Mouse (Mus musculus): ENCODE data around the gene Tff2. TPM values are rescaled to one million over a fixed set of nuclear protein-coding genes. Genes with fewer than 3 reads are reported as not detected.

The Tff2 gene
- polyA plus RNA-seq, 1 experiment from 2014 or later, result not detected

DNA sequence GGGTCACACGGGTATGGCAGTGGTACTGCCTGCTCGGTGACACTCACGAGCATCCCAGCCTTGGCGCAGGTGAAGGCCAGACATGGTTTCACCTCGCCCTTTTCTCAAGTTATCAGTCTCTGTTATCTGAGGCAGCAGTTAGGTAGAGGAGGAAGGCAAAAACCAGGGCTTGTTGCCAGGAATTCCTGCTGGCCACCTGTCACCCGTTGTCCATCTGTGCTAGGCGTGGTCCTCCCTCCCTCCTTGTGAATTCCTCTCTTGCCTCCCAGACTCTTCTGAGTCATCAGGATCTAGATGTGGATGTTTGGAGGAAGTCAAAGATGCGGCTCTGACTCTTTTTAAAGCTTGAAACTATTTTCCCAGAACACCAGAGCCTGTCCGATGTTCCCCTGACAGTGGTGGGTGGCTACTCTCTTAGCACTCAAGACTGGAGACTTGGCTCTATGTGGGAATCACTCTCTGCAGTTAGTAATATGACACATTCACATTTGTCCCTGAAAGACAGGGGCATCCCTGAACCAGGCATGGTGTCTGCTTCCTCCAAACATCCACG, 12.7 kb downstream of the Tff2 start:
- DNase-seq (ENCODE audit: extremely low spot score, low spot score), result no peak
- 84% methylated on average over 10 of the region's 10 CpGs for WGBS
- no peak overlapping the region for H3K4me3 ChIP-seq
- H3K9me3 ChIP-seq, result no peaks in the 10 kb centered on the region
- H3K27ac ChIP-seq, result no peak overlapping the region
- no peaks in the 10 kb centered on the region for H3K36me3 ChIP-seq (replicated peaks)
- H3K4me1 ChIP-seq, result peaks cover 7% of the 10 kb centered on the region
- H3K27me3 ChIP-seq (ENCODE audit: poor library complexity, severe bottlenecking), result no peaks in the 10 kb centered on the region

DNA sequence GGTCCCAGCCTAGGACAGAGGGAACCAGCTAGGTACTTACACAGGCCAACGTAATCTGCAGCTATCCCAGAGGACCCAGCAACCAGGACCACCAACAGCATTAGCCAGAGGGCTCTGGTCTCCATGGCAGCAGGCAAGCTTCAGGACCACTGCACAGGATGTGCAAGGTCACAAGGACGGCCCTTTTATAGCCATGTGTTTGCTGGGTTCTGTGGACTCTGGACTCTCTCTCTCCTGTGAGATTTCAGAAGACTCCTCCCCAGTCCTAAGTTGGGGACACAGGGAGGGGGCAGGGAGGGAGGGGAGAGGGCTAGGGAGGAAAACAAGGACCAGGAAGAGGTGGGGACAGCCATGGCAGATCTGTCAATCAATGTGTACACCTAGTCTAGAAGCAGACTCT, 14.6 kb downstream of the Tff2 start, which contains the start of gene Tff3:
Tff3 (minus strand) TSS at position 195 of the 400 bp plus-strand sequence.
- Histone ChIP-seq H3K4me1 (peaks cover 17% of the 10 kb centered on the region), H3K27ac (0 out of 2 replicates have a peak within 1 kb of the TSS, but pooled peaks have one; percentile 40), H3K9me3 (no peaks in the 10 kb centered on the region), H3K4me3 (no peak within 1 kb of the TSS), H3K36me3 (replicated peaks) (no peaks in the 10 kb centered on the region), H3K27me3 (ENCODE audit: poor library complexity, severe bottlenecking) (no peaks in the 10 kb centered on the region)
- DNase-seq (ENCODE audit: extremely low spot score, low spot score), result peak; percentile 29
- WGBS, result 32% methylated on average over 2 of the region's 2 CpGs

DNA sequence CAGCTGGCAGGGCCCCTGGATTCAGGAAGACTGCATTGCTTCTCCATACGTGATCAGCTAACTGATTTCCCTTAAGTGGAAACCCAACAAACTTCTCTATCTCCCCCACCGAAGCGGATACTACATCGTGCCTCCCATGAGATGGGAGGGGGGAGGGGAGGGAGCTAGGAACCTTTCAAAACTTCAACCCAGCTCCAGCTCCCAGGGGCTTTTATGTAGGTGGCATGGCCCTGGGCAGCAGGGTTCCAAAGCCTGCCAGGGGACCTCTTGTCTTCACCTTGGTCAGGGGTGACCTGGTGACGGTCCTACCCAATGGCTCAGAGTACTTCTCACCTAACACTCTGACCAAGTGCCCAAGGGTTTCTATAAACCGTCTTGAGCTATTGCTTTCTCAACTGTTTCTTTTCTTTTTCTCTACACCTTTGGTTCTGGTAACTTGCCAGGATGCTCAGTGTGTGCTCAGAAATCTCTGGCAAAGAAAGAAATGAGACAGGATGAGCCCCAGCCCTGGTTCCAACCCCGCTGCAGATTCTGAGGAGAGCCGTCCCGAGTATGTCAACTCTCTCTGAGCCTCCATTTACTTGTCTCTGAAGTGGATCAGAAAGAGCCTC, 15.3 kb downstream of the Tff2 start:
- Histone ChIP-seq H3K4me3 (no peak overlapping the region), H3K27ac (no peak overlapping the region), H3K4me1 (peaks cover 17% of the 10 kb centered on the region), H3K36me3 (replicated peaks) (no peaks in the 10 kb centered on the region), H3K27me3 (ENCODE audit: poor library complexity, severe bottlenecking) (no peaks in the 10 kb centered on the region), H3K9me3 (no peaks in the 10 kb centered on the region)
- 84% methylated on average over 9 of the region's 9 CpGs for WGBS
- no peak for DNase-seq (ENCODE audit: extremely low spot score, low spot score)

DNA sequence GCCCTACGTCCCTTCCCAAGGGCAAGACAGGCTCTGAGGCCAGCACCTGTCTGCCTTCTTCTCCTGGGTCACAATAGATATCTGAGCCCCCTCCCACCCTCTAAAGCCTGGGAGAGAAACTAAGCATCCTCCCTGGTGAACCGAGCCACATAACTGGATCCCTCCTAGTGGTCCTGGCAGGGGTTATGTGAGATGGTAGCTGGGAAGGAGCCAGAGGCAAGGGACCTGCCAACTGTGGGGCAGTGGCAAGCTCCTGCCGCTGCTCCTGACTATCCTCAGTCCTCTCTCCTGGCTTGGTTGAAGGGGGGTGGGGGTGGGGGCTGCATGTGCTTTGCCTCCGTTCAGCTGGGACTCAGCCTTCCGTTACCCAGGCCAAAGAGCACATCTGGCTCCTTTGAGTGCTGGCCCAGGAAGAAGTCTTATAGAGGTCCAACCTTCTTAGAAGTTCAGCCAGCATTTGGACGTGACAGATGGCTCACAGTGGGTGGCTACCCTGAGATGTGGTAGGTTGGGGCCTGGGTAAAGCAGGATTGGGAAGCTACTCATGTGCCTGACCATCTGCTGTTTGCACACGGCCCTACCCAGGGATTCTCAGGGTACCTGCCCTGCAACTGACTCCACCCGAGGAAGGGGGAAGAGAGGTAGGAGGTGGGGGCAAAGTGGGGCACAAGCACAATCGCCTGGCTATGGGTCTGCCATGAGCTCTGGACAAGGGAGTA, 18.4 kb downstream of the Tff2 start:
- DNase-seq (ENCODE audit: extremely low spot score, low spot score), result no peak
- Histone ChIP-seq H3K4me1 (peaks cover 21% of the 10 kb centered on the region), H3K9me3 (no peaks in the 10 kb centered on the region), H3K27me3 (ENCODE audit: poor library complexity, severe bottlenecking) (no peaks in the 10 kb centered on the region), H3K36me3 (replicated peaks) (no peaks in the 10 kb centered on the region), H3K27ac (peak overlapping the region; percentile 56), H3K4me3 (no peak overlapping the region)
- WGBS, result 56% methylated on average over 9 of the region's 9 CpGs

DNA sequence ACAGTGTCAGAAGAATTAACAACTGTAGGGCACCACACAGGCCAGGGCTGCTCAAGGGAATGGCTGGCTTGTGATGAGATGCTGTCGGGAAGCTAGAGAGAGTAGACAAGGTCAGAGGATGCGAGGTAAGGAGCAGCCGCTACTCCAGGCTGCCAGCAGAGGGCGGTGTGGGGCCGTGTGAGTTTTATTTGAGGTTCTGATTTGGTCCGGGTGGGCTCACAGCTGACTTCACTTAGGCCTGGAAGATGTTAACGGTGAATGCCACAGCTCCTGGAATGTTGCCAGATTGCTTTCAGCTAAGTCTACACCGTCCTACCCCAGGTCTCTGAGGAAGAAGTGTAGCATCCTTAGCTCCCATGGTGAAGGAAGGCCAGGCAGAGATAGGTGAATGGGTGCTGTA, 22.1 kb downstream of the Tff2 start:
- peak; percentile 76 for DNase-seq (ENCODE audit: extremely low spot score, low spot score)
- Histone ChIP-seq H3K4me1 (peaks cover 31% of the 10 kb centered on the region), H3K4me3 (no peak overlapping the region), H3K27ac (no peak overlapping the region), H3K36me3 (replicated peaks) (no peaks in the 10 kb centered on the region), H3K27me3 (ENCODE audit: poor library complexity, severe bottlenecking) (no peaks in the 10 kb centered on the region), H3K9me3 (no peaks in the 10 kb centered on the region)
- 20% methylated on average over 8 of the region's 8 CpGs for WGBS

DNA sequence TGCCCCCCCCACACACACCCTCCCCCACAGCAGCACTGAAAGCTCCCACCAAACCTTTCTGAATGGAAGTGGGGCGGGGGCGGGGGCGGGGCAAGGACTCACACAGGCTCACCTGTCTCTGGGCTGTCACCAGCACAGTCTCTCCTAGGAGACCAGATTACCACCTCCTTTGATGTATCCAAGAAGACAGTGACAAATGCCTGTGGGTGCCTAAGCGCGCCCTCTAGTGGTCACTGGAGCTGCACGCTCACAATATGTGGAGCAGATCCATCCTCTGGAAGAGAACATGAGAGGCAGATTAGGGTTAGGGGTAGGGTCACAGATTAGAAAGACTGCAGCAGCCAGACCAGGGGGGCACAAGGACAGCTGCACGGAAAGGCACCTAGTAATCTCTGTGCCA, 24.7 kb downstream of the Tff2 start:
- 0 out of 2 replicates have a peak overlapping the region, but pooled peaks have one; percentile 20 for H3K27ac ChIP-seq

DNA sequence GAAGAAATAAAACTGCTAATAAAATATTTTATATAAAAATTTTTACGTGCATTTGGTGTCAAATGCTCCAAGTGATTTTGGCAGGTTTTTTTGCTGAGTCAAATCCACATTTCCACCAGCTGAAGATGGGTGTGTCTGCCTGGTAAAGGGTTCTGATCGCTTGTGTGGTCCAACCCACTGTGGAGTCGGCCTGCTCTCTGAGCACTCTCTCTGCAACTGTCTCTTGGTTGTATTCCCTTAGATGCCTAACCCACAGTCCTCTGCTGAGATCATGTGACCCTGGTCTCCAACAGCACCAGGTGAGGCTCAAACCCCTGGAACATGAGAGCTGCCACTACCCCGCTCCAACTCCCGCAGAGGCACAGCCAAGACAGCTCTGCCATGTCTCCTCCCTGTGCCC, 26.1 kb downstream of the Tff2 start:
- Histone ChIP-seq H3K27ac (no peak overlapping the region), H3K36me3 (replicated peaks) (no peaks in the 10 kb centered on the region), H3K9me3 (no peaks in the 10 kb centered on the region), H3K4me3 (no peak overlapping the region), H3K27me3 (ENCODE audit: poor library complexity, severe bottlenecking) (no peaks in the 10 kb centered on the region), H3K4me1 (peaks cover 38% of the 10 kb centered on the region)
- 91% methylated on average over 5 of the region's 5 CpGs for WGBS
- no peak for DNase-seq (ENCODE audit: extremely low spot score, low spot score)

More for the DNA sequence above, 24.7 kb downstream of the Tff2 start:
- H3K4me1 ChIP-seq, result peaks cover 25% of the 10 kb centered on the region
- H3K4me3 ChIP-seq, result no peak overlapping the region
- H3K36me3 ChIP-seq (replicated peaks), result no peaks in the 10 kb centered on the region
- H3K27me3 ChIP-seq (ENCODE audit: poor library complexity, severe bottlenecking), result no peaks in the 10 kb centered on the region
- 3% methylated on average over 7 of the region's 7 CpGs for WGBS
- DNase-seq (ENCODE audit: extremely low spot score, low spot score), result peak; percentile 80
- no peaks in the 10 kb centered on the region for H3K9me3 ChIP-seq

DNA sequence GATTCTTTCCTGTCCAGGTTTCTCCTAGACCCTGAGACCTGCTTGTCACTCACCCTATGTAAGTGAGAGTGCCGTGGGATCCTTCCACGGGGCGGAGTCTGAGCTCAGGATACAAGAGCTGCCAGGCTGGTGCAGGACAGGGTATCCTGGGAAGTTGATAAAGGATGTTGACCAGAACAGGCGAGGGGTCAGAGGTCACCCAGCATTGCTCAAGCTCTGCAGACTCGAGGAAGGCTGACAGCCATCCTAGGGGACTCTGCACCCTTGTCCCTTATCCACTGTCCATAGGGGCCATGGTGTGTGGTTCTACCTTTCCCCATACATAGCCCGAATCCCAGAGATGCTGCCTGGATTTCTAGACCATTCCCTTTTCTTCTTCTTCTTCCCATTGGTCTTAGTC, 28.0 kb downstream of the Tff2 start:
- 0 out of 2 replicates have a peak, but pooled peaks cover 4% of the 10 kb centered on the region for H3K36me3 ChIP-seq (replicated peaks)
- peaks cover 43% of the 10 kb centered on the region for H3K4me1 ChIP-seq
- no peak for DNase-seq (ENCODE audit: extremely low spot score, low spot score)
- no peak overlapping the region for H3K27ac ChIP-seq
- 82% methylated on average over 6 of the region's 6 CpGs for WGBS
- no peaks in the 10 kb centered on the region for H3K27me3 ChIP-seq (ENCODE audit: poor library complexity, severe bottlenecking)
- H3K9me3 ChIP-seq, result no peaks in the 10 kb centered on the region
- no peak overlapping the region for H3K4me3 ChIP-seq

DNA sequence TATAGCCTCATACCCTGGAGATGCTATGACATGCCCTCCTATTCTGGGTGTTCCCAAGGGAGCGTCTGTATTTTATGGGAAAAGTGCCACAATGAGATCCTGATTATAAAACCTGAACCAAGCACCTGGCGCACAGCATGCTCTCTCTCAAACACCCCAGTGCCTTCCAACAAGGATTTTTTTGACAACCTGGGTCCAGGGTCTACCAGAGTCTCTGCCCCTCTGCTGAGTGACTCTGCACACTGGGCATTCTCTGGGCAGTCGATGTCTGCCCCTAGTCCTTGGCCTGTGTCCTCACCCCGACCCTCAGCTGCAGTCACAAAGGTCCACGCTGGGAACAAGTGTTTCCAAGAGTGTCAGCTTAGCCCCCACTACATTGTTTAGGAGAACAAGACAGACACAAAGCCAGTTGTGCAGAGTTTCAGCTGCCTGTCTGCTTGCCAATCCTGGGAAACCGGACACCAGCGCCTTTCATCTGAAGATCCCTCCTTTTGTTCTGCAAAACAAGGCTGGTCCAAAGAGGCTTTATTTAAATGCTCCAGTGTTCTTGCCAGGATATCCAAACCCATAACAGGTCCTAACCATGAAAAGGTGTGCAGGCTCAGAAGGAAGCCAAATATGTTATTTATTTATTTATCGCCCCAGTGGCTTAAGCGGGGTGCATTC, 30.8 kb downstream of the Tff2 start:
- Histone ChIP-seq H3K4me3 (no peak overlapping the region), H3K9me3 (no peaks in the 10 kb centered on the region), H3K36me3 (replicated peaks) (0 out of 2 replicates have a peak, but pooled peaks cover 12% of the 10 kb centered on the region), H3K27me3 (ENCODE audit: poor library complexity, severe bottlenecking) (no peaks in the 10 kb centered on the region), H3K4me1 (peaks cover 33% of the 10 kb centered on the region), H3K27ac (peak overlapping the region; percentile 74)
- DNase-seq (ENCODE audit: extremely low spot score, low spot score), result peak; percentile 44
- WGBS, result 31% methylated on average over 9 of the region's 9 CpGs

DNA sequence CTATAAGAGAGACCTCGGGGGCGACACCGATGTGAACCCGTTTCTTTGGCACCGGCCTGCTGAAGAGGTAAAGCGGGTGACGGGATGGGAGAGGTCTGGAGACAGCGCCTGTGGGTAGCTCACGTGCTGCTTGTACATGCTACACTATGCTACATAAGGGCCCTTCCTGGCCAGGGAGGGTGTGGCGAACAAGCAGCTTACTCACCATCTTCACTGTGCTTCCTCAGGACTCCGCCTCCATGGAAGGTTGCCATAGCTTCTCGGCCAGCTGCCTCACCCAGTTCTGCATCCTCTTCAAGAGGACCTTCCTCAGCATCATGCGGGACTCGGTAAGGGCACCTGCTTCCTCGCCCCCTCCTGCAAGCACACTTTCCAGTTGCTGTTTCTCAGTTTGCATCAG, 35.7 kb downstream of the Tff2 start:
- WGBS, result 94% methylated on average over 15 of the region's 15 CpGs
- Histone ChIP-seq H3K4me1 (peaks cover 17% of the 10 kb centered on the region), H3K4me3 (no peak overlapping the region), H3K9me3 (no peaks in the 10 kb centered on the region), H3K27ac (no peak overlapping the region), H3K27me3 (ENCODE audit: poor library complexity, severe bottlenecking) (no peaks in the 10 kb centered on the region), H3K36me3 (replicated peaks) (0 out of 2 replicates have a peak, but pooled peaks cover 13% of the 10 kb centered on the region)
- DNase-seq (ENCODE audit: extremely low spot score, low spot score), result no peak

DNA sequence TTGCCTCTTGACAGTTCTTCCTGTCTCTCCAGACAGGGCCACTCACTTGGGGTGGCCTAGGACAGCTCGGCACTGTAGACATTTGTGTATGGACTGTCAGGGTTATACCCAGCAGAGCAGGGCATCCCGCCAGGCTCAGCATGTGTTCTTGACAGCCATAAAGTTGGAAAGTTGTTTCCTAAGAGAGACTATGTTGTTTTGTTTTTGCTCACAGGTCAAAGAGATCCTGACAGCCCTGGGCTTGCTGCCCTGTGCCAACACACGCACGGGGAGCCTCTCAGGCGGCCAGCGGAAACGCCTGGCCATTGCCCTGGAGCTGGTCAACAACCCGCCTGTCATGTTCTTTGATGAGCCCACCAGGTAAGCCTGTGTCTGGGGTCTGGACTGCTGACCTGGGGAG, 40.3 kb downstream of the Tff2 start:
- no peaks in the 10 kb centered on the region for H3K9me3 ChIP-seq
- 0 out of 2 replicates have a peak, but pooled peaks cover 3% of the 10 kb centered on the region for H3K36me3 ChIP-seq (replicated peaks)
- DNase-seq (ENCODE audit: extremely low spot score, low spot score), result no peak
- H3K4me3 ChIP-seq, result no peak overlapping the region
- WGBS, result 93% methylated on average over 8 of the region's 8 CpGs
- peaks cover 4% of the 10 kb centered on the region; the same call in 1 of the 2 replicates for H3K4me1 ChIP-seq
- no peak overlapping the region for H3K27ac ChIP-seq
- no peaks in the 10 kb centered on the region for H3K27me3 ChIP-seq (ENCODE audit: poor library complexity, severe bottlenecking)

DNA sequence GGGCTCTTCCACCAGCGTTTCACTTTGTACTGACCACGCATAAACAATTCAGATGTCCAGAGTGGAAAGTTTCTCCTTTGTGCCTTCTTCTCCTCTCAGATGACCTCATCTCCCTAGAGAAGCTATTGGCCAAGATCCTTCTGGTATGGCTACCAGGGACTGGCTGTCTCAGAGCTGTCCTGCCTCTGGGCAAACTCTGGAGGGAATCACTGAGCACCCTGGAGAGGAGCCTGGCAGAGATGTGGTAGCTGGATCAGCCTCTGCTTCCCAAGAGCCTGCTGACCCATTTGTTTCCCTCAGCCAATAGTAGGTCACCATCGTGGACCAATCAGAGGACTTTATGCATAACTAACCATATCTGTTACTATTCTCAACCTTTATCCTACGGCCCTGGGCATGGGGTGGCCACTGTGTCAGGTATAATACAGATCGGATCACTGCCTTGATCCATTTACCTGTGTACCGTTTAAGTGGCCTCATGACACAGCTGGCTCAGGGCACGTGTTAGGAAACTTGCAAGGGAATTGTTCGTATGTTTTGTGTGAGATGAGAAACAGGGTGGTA, 41.0 kb downstream of the Tff2 start:
- 87% methylated on average over 8 of the region's 8 CpGs for WGBS
- H3K4me3 ChIP-seq, result no peak overlapping the region
- H3K9me3 ChIP-seq, result no peaks in the 10 kb centered on the region
- H3K36me3 ChIP-seq (replicated peaks), result no peaks in the 10 kb centered on the region
- no peaks in the 10 kb centered on the region for H3K27me3 ChIP-seq (ENCODE audit: poor library complexity, severe bottlenecking)
- DNase-seq (ENCODE audit: extremely low spot score, low spot score), result no peak
- H3K27ac ChIP-seq, result no peak overlapping the region
- H3K4me1 ChIP-seq, result peaks cover 4% of the 10 kb centered on the region; the same call in 1 of the 2 replicates
